Mouse (Mus musculus): ENCODE results near the gene Cntrl. TPM values are rescaled to one million over a fixed set of nuclear protein-coding genes. Genes with fewer than 3 reads are reported as not detected.

The Cntrl gene
- polyA plus RNA-seq, 1 experiment: 11.5 TPM

DNA sequence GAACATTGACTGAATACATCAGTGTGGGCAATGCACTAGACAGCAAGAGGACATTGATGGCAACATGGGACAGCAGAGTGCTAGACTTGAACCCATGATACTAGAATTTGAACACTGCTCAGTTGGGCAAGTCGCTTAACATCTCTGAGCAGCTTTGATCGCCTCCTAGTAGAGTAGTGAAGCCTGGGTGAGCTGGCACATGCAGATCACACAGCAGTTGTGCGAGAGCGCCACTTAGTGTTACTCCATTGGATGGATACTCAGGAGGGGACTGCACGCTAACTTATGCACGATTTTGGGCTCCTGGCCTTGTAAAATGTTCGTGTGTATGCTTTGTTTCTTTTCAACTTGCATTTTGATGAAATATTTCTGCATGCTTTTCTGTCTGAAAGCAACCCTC lies 15.4 kb downstream of the Cntrl start:
- no peak for DNase-seq (ENCODE audit: low read depth)

DNA sequence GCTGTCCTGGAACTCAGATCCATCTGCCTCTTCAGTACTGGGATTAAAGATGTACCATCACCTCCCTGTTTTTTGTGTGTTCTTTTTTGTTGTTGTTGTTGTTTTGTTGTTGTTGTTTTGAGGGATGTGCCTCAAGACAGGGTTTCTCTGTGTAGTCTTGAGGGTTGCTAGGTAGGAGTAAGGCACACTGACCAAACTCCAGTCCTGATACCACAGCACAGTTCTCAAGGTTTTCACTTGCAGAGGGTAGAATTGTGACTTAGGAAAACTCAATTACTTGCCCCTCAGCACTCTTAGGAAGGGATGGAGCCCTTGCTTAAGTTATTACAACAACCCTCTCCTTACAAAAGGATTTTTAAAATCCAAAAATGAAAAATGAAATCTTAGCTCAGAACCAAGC lies 22.2 kb downstream of the Cntrl start:
- no peak for DNase-seq (ENCODE audit: low read depth)

DNA sequence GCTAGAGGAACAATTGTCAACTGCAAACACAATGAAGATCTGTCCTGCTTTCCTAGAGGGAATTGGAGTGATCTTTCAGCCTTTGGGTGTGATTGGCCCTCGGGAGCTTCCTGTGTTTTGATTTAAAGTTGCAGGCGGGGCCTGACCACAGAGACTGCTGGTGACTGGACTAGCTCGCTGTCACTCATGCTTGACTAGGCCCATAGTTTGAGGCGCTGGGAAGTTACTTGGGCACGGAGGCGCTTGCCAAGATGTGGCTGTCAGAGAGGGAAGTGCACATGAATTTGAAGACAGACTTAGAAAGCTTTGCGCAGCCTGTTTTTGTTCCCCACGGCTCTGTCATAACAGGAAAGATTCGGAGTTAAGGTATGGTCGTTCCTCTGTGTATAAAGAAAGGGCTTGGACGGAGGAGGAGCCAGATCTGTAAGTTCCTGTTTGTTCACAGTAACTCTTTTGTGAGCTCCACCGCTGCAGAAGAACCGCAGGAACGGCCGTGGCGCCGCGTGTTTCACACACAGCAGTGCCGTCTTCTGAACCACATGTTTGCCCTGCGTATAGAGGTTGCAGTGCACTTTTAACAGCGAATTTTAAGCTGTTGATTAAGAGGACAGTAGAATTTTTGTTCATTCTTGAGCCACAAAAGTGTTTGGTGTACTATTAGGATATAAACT lies 22.8 kb downstream of the Cntrl start:
- no peak for DNase-seq (ENCODE audit: low read depth)

DNA sequence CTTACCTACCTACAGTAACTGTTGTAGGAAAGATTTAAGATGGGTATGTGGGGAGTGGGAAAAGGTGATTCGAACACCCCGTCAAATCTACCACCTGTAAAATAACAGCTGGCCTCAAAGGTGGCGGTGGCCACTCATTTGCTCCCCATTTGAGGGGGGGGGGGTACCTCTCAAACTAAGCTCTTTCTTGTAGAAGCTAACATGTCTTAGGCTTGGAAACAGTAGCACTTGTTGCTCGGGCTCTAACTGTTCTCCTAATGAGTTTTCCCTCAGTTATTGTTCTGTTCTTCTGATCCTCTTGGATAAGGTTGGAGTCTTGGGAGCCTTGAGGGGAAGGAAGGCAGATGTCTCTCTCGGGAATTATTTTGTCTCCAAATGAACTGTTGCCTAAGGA lies 23.4 kb downstream of the Cntrl start:
- no peak for DNase-seq (ENCODE audit: low read depth)

DNA sequence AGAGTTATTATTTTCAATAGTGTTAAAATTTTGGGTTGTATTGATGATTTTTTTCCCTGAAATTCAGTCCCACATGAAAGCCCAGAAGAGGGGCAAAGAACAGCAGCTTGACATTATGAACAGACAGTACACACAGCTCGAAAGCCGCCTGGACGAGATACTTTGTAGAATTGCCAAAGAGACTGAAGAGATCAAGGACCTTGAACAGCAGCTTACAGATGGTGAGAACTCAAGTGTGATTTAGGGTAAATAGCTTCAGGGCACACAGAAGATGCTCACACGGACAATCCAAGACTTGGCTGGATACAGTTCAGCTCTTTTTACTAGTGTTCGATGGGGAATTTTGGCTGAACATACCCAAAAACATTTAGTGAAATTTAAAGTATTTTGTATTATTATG lies 24.6 kb downstream of the Cntrl start:
- DNase-seq (ENCODE audit: low read depth): no peak

DNA sequence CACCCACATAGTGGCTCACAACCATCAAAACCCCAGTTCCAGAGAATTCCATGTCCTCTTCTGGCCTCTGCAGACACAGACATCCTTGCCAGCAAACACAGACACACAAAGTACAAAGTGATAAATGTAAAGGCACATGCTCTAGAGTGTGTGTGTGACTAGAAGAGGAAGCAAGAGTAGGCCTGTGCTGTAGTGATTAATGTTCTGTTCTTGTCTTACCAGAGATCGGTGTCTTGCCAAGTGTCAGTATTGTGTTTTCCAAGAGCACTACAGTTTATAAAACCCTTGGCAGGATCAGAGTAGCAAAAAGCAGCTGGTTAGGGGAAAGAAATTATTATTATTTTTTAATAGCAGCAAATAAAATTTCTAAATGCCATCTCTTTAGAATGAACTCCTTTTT lies 29.3 kb downstream of the Cntrl start:
- no peak for DNase-seq (ENCODE audit: low read depth)

DNA sequence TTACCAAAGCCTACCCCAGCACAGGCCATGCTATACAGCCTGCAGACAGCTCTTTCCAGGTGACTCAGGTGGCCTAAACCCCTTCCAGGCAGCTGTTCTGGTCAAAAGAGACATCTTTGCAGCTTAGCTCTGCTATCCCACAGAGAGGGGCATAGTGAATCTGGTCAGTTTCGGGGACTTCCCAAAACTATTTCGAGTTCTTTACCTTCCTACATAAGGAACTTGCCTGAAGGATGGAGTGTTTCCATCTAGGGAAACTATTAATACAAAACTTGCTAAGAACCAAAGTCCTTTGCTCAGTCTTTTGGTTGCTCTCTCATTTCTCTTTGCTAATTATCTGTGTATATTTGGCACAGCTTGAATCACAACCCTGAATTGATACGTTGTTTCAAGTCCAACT lies 32.4 kb downstream of the Cntrl start:
- no peak for DNase-seq (ENCODE audit: low read depth)

DNA sequence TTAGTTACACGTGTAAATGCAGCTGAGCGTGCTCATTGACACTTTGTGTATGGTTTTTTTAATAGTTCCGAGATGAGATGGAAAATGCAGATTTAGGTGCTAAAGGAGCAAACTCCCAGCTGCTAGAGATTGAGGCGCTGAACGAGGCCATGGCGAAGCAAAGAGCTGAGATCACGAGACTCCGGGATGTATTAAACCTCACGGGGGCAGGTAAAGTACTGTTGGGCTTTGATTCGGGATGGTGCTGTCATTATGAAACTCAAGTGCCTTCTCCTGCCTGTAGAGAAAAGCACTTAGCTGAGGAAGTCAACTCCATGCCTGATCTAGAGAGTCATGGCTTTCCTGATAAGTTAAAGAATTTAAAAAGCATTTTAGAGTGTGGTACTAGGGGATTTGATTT lies 39.5 kb downstream of the Cntrl start:
- DNase-seq (ENCODE audit: low read depth): no peak

DNA sequence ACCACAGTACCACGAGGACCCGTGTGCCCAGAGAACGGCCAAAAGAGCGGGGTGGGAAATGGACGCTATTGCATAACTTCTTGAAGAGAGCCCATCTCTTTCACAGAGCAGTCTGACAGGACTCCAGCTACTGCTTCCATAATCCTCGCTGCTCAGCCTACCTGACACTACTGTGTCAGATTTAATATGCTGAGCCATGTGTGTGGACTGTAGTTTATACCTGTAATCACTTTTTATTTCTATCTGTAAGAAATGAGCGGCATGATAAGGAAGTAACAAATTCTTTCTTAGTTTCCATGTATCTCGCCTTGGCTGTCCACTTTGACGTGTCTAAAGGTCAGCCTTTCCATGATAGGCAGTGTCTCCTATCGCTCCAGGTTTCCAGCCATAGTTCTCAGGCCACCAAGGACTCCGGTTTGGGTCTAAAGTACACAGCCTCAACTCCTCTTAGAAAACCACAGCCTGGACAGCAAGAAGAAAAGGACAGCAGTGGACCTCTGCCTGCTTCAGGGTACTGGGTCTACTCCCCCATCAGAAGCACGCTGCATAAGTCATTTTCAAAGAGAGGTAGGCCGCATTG lies 42.1 kb downstream of the Cntrl start:
- DNase-seq (ENCODE audit: low read depth): no peak

DNA sequence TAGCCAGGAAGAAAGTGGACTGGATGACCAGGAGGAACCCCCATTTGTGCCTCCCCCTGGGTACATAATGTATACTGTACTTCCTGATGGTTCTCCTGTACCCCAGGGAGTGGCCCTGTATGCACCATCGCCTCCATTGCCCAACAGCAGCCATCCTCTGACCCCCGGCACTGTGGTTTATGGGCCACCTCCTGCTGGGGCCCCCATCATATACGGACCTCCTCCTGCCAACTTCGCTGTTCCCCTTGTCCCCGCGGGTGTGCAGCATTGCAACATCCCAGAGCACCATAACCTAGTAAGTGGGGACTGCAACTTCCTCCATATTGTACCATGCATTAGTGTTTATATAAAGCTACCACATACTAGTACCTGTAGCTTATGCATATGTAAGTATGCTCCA lies 43.9 kb downstream of the Cntrl start:
- no peak for DNase-seq (ENCODE audit: low read depth)

DNA sequence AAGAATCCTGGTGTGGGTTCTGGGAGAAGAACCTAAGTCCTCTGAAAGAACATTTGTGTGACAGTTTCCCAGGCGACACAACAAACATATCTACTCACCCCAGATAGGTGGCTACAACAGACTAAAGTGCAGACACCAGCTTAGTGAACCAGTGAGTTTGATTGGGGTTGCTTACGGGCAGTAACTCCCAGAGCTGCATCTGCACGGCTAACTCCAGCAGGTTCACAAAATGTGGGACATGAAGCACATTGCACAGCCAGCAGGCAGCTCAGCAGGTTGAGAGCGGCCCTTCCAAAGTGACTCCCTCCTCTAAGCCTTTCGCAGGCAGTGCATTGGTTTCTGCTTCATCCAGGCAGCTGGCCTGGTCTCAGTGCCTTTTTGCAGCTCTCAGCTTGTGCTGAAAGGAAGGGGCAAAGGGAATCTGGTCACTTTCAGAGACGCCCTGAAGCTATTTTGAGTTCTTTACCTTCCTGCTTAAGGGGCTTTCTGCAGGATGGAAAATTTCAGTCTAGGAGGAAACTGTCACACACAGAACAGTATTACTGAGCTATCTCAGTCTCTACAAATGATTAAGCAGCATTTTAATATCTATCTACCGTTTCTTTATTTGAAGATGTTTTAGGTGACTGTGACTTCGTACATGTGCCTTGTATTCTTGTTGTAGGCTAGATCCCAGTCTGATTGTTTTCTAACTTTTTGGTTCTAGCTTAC lies 44.7 kb downstream of the Cntrl start:
- DNase-seq (ENCODE audit: low read depth): no peak

DNA sequence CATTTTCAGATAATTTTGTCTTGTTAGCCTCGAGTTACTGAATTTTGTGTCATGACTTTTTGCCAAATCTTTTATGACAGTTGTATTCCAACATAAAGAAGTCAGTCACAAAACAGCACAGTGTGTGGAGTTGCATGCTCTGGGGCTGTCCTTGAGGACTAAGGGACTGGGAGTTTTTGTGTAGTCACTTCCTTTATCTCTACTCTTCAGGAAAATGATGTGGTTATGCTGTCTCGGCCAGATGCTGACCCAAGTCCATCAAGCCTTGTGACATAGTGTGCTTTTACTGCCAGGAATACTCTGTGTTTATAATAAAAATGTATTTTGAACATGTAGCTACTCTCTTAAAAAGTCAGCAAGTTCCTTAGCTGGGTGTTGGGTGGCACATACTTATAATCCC lies 47.7 kb downstream of the Cntrl start:
- DNase-seq (ENCODE audit: low read depth): no peak

DNA sequence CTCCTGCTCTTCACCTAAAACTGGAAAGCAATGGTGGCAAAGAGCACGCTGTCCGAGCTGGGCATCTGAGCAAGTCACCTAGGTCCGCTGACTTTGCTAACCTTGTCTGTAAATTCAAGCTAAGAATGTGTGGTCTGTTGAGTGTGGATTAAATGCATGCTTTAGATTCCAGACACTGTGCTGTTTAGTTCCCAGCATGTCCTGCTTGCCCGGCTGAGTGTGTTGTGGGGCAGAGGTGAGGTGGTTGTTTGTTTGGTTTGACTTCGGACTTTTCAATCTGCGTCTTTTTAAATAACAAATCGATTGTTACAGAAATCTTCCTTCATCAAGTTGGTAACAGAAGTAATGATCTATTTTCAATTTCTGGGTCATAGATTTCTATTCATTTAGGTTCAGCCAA lies 48.5 kb downstream of the Cntrl start:
- no peak for DNase-seq (ENCODE audit: low read depth)

DNA sequence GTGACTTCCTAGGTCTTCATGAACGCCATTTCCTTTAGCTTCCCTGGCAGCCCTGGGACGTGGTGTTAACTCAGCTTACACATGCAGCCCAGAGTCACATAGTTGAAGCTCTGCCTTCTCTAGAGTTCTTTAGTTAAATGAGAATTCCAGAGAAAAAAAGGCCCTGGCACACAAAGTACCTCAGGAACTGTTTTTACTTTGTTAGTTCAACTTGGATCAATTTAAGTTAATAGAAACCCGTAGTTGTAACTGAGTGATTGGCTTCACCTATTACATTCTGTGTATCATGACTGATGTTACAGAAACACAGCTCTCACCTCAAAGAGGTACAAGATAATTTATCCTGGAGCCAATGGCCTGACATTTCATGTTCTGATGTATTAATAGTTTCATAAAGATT lies 49.1 kb downstream of the Cntrl start:
- DNase-seq (ENCODE audit: low read depth): no peak

DNA sequence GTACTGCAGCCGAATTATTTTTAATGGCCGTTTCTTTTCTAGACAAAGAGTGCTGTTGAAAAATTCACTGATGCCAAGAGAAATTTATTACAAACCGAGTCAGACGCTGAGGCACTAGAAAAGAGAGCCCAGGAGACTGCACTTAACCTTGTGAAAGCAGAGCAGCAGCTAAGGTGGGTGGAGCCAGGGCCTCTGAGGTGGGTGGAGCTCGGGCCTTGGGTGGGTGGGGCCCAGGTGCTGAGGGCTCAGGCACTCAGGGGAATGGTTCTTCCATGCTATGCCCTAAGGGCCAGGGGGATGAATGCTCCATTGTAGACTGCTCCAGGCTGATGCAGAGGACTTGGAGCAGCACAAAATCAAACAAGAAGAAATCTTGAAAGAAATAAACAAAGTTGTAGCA lies 50.9 kb downstream of the Cntrl start:
- no peak for DNase-seq (ENCODE audit: low read depth)

DNA sequence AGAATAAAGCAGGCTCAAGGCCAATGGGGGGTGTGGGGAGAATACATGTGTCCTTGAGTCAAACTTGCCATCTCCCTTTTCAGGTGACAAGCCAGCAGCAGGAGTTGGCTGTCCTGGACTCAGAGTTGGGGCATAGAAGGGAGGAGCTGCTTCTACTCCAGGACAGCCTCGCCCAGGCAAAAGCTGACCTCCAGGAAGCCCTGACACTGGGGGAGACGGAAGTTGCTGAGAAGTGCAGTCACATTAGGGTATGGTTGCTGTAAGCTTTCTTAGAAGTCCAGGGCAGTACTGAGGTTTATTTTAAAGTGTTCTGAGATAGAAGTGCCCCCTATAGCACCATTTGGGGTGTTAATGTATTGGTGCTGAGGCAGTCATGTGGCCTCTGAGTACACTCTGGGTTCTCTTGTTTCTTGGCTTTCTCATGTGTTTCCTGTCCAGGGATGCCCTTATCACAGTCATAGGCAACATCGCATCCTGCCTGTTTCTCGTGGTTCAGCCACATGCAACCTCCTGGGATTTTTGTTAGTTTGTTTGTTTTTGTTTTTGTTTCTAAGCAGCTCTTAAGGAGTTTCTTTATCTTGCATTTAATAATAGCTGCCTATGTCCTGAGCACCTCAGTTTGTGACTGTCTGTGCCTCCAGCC lies 52.7 kb downstream of the Cntrl start:
- no peak for DNase-seq (ENCODE audit: low read depth)

DNA sequence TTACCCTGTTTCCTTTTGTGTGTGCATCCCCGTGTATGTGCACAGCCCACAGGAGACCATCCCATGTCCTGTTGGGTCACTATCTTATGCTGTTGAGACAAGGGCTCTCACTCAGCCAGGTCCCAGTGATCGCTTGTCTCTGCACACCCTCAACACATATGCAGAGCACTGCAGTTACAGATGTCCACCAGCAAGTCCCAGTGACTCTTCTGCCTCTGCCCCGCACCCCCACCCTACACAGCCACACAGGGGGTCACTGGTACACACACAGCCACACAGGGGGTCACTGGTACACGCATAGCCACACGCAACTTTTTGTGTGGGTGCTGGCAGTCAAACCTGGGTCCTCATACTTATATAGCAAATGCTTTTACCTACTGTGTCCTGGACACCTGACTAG lies 54.1 kb downstream of the Cntrl start:
- no peak for DNase-seq (ENCODE audit: low read depth)

DNA sequence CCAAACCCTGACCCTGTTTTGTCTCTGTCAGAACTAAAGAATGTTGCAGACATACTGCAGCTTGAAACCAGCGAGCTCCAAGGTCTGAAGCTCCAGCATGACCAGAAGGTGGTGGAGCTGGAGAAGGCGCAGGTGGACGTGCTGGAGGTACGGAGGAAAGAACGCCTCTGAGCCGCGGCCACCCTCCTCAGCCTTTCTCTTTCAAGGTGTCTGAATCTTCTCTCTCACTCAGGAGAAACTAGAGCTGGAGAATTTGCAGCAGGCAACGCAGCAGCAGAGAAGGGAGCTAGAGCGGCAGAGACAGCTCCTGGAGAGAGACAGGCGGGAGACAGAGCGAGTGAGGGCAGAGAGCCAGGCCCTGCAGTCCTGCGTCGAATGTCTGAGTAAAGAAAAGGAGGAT lies 56.1 kb downstream of the Cntrl start:
- no peak for DNase-seq (ENCODE audit: low read depth)

DNA sequence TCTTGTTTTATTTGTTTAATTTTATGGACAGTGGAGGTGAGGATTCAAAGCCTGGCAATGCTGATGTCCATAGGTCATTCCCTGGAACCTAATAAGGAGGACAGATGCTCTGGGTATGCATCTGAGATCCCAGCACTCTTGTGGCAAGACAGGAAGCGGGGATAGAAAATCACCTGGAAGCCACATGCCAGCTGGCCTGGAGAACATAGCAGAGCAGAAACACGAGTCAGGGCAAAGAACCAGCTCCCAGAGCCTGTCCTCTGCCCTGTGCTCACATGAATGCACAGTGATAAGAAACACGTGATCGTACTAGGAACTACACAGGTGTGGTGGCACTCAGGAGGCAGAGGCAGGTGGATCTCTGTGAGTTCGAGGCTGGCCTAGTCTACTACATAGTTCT lies 57.5 kb downstream of the Cntrl start:
- DNase-seq (ENCODE audit: low read depth): no peak

DNA sequence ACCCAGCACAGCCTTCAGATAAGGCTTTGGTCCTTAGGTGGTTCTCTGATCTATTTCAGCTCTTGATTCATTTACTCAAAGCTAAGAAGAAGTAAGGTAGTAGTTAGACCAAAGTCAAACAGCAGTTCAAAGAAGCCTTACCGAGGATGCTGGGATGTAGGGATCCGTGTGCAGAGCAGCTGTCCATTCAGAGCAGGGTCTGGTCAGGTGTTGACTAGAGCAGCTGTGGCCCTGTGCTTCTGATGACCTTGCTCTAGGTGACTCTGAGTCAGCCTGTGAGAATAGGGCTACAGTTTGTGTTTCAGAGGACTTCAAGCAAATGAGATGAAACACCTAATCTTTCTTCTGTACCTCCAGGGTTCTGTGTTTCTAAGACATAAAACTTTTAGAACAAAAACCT lies 60.2 kb downstream of the Cntrl start:
- DNase-seq (ENCODE audit: low read depth): no peak

DNA sequence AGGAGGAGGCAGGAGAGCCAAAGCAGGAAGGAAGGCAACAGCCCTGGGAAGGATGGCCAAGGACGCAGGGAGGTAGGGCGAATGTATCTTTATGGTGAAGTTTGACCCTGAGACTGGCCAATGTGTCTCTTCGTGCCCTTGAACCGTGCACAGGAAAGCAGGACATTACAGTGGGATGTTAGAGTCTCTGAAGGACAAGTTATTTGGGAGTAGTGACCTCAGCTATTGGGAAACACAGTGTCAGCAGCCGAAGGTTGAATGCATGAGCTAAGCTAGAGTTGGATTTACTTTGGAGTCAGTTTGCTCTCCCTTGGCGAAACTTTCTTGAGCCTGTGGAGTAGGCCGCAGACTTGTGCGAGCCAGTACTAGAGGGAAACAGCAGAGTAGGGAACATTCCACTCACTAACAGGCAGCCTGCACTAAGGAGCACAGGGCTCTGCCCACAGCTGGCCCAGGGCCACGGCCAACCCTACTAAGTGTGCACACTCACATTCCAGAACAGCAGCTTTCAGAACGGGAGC lies 62.1 kb downstream of the Cntrl start:
- DNase-seq (ENCODE audit: low read depth): no peak

DNA sequence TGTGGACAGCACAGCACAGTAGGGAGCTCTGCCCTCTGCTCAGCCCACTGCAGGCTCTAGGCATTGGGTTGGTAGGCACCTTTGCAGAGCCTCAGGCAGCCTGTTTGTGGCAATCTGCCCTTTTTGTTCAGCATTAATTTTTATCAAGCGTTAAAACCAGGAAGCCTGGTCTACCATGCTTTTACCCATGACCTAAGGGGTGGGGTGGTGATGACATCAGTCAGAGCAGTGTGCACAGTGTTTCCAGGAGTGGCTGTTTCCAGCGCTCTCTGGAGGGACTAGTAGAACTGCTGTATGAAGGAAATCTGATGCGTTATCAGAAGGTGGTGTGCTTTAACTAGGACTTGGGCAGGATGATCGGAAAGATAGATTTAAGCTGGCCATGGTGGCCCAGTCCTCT lies 63.0 kb downstream of the Cntrl start:
- no peak for DNase-seq (ENCODE audit: low read depth)

DNA sequence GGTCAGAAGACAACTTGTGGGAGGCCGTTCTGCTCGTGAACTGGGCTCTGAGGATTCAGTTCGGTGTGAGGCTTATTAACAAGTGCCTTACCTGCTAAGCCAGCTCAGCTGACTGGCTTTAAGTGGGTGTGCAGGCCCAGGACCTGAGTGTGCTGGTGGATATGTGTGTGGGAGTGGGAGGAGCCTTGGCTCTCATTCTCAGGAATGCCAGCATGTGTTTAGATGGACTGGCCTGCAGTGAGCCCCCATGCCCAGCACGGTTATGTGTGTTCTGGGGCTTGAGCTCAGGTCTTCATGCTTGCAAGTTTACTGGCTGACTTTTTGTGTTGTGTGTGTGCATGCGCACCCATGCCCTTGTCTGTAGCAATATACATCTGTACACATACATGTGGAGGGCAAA lies 64.4 kb downstream of the Cntrl start:
- DNase-seq (ENCODE audit: low read depth): no peak
